Mouse (Mus musculus) heart, embryonic 13.5 days (tissue): ENCODE data around the gene Mydgf. TPM values are rescaled to one million over a fixed set of nuclear protein-coding genes. Genes with fewer than 3 reads are reported as not detected.
A peak's percentile ranks its signal among the peaks of the same experiment; 100 is the strongest.

Experiments
- ATAC-seq: fragments of 200-750 bp; cut with Nextera tagmentation; 2 replicates; pipeline ENCODE4 v1.8.0; 2017; ENCODE audit warnings: moderate TSS enrichment; ENCODE audit not compliant: insufficient number of reproducible peaks, low FRiP score, low TSS enrichment; ENCODE audit errors: extremely low read depth
- H3K27ac ChIP-seq: fragments of 300-500 bp; sonication (generic); replicated peaks from 2 replicates; pipeline ENCODE4 v1.5.1; 2015; ENCODE audit warnings: moderate library complexity, mild to moderate bottlenecking, inconsistent platforms
- H3K27me3 ChIP-seq: fragments of 300-500 bp; sonication (generic); replicated peaks from 2 replicates; pipeline ENCODE4 v1.6.1; 2015; ENCODE audit warnings: mild to moderate bottlenecking, inconsistent platforms
- H3K36me3 ChIP-seq: fragments of 300-500 bp; sonication (generic); 2 replicates; pipeline ENCODE4 v1.6.1; 2015; ENCODE audit warnings: mild to moderate bottlenecking, inconsistent platforms
- H3K4me1 ChIP-seq: fragments of 300-500 bp; sonication (generic); 2 replicates; pipeline ENCODE4 v1.6.1; 2015; ENCODE audit warnings: inconsistent platforms
- H3K4me2 ChIP-seq: fragments of 300-500 bp; sonication (generic); 2 replicates; pipeline ENCODE4 v1.6.1; 2015; ENCODE audit warnings: inconsistent platforms, mild to moderate bottlenecking, moderate library complexity
- H3K4me3 ChIP-seq: fragments of 300-500 bp; sonication (generic); 2 replicates; pipeline ENCODE4 v1.5.1; 2015; ENCODE audit warnings: moderate library complexity, mild to moderate bottlenecking, inconsistent platforms
- H3K9ac ChIP-seq: fragments of 300-500 bp; sonication (generic); 2 replicates; pipeline ENCODE4 v1.6.1; 2015; ENCODE audit warnings: inconsistent platforms, mild to moderate bottlenecking, moderate library complexity
- H3K9me3 ChIP-seq: fragments of 300-500 bp; sonication (generic); 2 replicates; pipeline ENCODE4 v1.6.1; 2016; ENCODE audit warnings: inconsistent platforms
- WGBS: fragments of 180-500 bp; shearing (Covaris S2); methylation state at CpG from one replicate; pipeline ENCODE4 v1.1.7; 2015; ENCODE audit warnings: mixed read lengths; 5-methylcytosine and 5-hydroxymethylcytosine counted together
- polyA plus RNA-seq: library from polyadenylated mRNA; unstranded; fragments of >200 nt; fragmentation: Nextera tagmentation; extraction: Ambion mirVana; gene quantifications from 2 replicates; pipeline ENCODE4 v1.2.1, GENCODE M21; 2015

Mydgf gene
- 80.5 and 91.1 TPM in 2 replicates for polyA plus RNA-seq

DNA sequence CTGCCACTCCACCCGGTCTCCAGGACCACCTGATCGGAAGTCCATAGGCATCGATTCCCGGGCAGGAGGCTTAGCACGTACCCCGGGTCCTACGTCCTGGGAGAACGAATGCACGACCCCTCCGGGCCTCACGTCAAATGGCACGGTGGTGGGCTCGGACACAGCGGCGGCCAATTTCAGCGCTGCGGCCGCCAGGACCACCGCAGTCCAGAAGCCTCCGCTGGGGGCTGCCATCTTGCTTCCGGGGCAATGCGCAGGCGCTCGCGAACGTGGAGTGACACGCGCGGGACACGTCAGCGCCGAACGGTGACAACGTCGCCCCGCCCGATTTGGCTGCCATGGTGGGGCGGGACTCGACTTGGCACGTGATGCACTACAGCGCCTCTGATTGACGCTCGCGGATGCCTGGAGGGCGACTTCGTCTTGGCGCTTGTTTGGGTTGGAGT is at the start of gene Mydgf:
TSS of gene Mydgf (minus strand) at position 263 of the 446 bp plus-strand sequence.
- H3K4me1 ChIP-seq: peaks cover 30% of the 10 kb centered on the region
- H3K9me3 ChIP-seq: no peaks in the 10 kb centered on the region
- no peaks in the 10 kb centered on the region for H3K27me3 ChIP-seq
- peak within 1 kb of the TSS; percentile 83 for H3K27ac ChIP-seq
- H3K9ac ChIP-seq: peak within 1 kb of the TSS; percentile 93
- ATAC-seq: peak; percentile 90
- H3K4me3 ChIP-seq: peak within 1 kb of the TSS; percentile 83
- peak within 1 kb of the TSS; percentile 95 for H3K4me2 ChIP-seq
- peaks cover 61% of the 10 kb centered on the region for H3K36me3 ChIP-seq
- WGBS: under 1% methylated on average over 47 of the region's 47 CpGs

DNA sequence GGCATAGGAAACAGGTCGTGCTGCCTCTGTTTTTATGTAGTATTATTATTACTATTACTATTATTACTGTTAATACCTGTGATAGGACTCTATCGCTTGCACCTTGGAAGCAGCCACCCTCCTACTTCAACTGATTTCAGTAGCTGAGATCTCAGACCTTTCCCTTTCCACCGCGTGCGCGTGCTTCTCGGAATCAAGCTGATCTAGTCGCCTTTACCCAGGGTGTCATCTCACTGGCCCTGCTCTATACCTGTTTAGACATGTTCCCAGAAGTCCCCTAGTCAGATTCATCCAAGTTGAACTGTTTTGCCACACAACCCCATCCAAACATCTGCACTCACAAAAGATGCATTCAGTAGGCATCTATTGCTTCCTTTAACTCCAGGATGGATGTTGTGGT is 49.7 kb upstream of the Mydgf start:
- Histone ChIP-seq H3K4me3 (no peak overlapping the region), H3K4me2 (no peak overlapping the region), H3K9me3 (no peaks in the 10 kb centered on the region), H3K36me3 (no peaks in the 10 kb centered on the region), H3K4me1 (0 out of 2 replicates have a peak, but pooled peaks cover 5% of the 10 kb centered on the region), H3K27me3 (peaks cover 30% of the 10 kb centered on the region), H3K9ac (no peak overlapping the region), H3K27ac (no peak overlapping the region)
- 51% methylated on average over 8 of the region's 8 CpGs for WGBS
- no peak for ATAC-seq

DNA sequence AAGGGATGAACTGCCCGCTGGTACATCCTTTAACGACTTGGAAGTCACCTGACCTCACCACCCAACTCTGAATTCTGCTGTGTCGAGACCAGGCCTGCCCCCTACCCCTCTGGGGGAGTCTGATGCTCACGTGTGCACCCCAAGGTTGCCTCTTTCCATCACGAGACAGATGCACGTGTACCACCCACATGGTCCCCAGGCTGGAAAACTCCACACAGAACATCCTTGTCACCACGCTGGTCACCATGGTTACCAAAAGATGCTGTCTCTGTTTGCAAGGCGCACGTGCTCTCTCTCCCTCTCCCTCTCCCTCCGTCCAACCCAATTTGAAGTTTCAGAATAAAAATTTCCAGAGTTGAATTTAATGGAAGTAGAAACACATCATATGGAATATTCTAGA is 46.2 kb upstream of the Mydgf start:
- H3K4me1 ChIP-seq: 0 out of 2 replicates have a peak, but pooled peaks cover 5% of the 10 kb centered on the region
- WGBS: 56% methylated on average over 10 of the region's 10 CpGs

DNA sequence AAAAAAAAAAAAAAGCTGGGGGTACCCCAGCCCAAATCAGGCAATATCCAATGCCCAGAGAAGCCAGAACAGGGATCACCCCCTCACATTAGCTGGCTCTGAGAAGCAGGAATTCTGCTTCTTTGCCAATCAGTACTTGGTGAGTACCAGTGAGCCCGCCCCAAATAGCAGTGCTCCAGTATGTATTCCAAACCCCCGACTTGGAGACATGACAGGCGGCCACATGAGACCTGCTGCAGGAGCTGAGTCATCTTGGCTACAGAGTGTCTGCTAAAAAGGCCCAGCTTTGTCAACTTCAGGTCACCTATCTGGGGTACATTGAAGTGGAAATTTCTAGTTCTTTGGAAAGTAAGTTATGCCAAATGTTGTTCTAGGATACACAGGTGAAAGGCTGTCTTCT is 42.8 kb upstream of the Mydgf start:
- Histone ChIP-seq H3K4me3 (no peak overlapping the region), H3K27me3 (peaks cover 11% of the 10 kb centered on the region; the same call in 1 of the 2 replicates), H3K9me3 (no peaks in the 10 kb centered on the region), H3K36me3 (no peaks in the 10 kb centered on the region), H3K4me1 (no peaks in the 10 kb centered on the region), H3K4me2 (no peak overlapping the region), H3K9ac (no peak overlapping the region), H3K27ac (no peak overlapping the region)
- 53% methylated on average over 3 of the region's 3 CpGs for WGBS
- ATAC-seq: no peak

More for the DNA sequence above, 46.2 kb upstream of the Mydgf start:
- H3K27me3 ChIP-seq: peaks cover 23% of the 10 kb centered on the region
- H3K4me3 ChIP-seq: no peak overlapping the region
- no peaks in the 10 kb centered on the region for H3K9me3 ChIP-seq
- H3K27ac ChIP-seq: no peak overlapping the region
- no peaks in the 10 kb centered on the region for H3K36me3 ChIP-seq
- no peak for ATAC-seq
- no peak overlapping the region for H3K4me2 ChIP-seq
- no peak overlapping the region for H3K9ac ChIP-seq

DNA sequence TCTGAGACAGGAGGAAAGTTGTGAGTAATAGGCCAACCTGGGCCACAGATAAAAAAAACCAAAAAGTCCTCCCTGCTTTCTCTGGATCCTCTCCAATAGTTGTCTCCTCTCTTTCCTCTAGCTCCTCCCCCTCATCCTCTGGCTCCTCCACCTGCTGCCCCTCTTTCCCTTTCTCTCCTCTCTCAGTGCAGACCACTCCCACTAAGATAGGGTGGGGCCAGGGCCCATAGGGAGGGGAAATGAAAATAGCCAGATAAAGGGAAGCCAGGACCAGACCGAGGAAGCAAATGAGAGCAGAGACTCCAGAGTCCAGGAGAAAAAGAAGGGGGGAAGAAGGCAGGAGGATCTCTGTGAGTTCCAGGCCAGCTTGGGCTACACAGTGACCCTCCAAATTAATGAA is 41.2 kb upstream of the Mydgf start:
- Histone ChIP-seq H3K9ac (no peak overlapping the region), H3K4me3 (no peak overlapping the region), H3K4me2 (no peak overlapping the region), H3K4me1 (no peaks in the 10 kb centered on the region), H3K9me3 (no peaks in the 10 kb centered on the region), H3K27ac (no peak overlapping the region), H3K27me3 (peaks cover 11% of the 10 kb centered on the region; the same call in 1 of the 2 replicates), H3K36me3 (no peaks in the 10 kb centered on the region)
- 24% methylated on average over 1 of the region's 1 CpGs for WGBS
- ATAC-seq: no peak

DNA sequence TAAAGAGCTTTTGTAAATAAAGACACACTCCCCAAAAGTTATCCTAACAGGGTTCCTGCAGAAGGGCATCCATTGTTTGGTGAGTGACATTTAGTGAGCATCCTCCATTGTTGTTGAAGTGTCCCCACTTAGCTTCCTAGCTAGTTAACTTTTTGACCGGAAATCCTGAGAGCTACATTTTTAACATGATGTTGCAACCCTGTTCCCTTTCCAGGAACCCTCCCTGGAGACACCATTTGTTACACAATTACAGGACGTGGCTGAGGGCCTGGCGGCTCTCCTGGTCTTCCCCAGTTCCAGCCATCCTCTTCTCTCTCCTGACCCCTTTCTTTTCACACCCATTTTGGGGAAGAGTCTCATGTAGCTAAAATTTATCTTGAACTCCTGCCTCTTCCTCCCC is 36.1 kb upstream of the Mydgf start:
- WGBS: 46% methylated on average over 3 of the region's 3 CpGs

DNA sequence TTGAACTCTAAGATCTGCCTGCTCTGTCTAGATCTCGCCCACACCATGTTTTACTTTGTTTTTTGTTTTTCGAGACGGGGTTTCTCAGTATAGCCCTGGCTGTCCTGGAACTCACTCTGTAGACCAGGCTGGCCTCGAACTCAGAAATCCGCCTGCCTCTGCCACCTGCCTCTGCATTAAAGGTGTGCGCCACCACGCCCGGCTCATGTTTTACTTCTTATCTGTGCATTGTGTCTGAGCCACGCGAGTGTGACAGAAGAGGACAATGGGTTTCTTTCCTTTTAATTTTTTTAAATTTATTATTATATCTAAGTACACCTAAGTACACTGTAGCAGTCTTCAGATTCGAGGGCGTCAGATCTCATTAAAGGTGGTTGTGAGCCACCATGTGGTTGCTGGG is 35.5 kb upstream of the Mydgf start:
- Histone ChIP-seq H3K4me2 (peak overlapping the region; percentile 89), H3K4me1 (peaks cover 24% of the 10 kb centered on the region), H3K27me3 (no peaks in the 10 kb centered on the region), H3K27ac (peak overlapping the region; percentile 81), H3K4me3 (peak overlapping the region; percentile 79), H3K9me3 (no peaks in the 10 kb centered on the region), H3K36me3 (peaks cover 9% of the 10 kb centered on the region), H3K9ac (peak overlapping the region; percentile 97)
- no peak for ATAC-seq
- WGBS: 38% methylated on average over 12 of the region's 12 CpGs

More for the DNA sequence above, 36.1 kb upstream of the Mydgf start:
- peak overlapping the region; percentile 89; the same call in 1 of the 2 replicates for H3K4me2 ChIP-seq
- no peaks in the 10 kb centered on the region for H3K9me3 ChIP-seq
- no peak overlapping the region for H3K27ac ChIP-seq
- H3K4me3 ChIP-seq: no peak overlapping the region
- ATAC-seq: no peak
- no peaks in the 10 kb centered on the region for H3K27me3 ChIP-seq
- peaks cover 24% of the 10 kb centered on the region for H3K4me1 ChIP-seq
- peaks cover 5% of the 10 kb centered on the region; the same call in 1 of the 2 replicates for H3K36me3 ChIP-seq
- H3K9ac ChIP-seq: 0 out of 2 replicates have a peak overlapping the region, but pooled peaks have one; percentile 10

DNA sequence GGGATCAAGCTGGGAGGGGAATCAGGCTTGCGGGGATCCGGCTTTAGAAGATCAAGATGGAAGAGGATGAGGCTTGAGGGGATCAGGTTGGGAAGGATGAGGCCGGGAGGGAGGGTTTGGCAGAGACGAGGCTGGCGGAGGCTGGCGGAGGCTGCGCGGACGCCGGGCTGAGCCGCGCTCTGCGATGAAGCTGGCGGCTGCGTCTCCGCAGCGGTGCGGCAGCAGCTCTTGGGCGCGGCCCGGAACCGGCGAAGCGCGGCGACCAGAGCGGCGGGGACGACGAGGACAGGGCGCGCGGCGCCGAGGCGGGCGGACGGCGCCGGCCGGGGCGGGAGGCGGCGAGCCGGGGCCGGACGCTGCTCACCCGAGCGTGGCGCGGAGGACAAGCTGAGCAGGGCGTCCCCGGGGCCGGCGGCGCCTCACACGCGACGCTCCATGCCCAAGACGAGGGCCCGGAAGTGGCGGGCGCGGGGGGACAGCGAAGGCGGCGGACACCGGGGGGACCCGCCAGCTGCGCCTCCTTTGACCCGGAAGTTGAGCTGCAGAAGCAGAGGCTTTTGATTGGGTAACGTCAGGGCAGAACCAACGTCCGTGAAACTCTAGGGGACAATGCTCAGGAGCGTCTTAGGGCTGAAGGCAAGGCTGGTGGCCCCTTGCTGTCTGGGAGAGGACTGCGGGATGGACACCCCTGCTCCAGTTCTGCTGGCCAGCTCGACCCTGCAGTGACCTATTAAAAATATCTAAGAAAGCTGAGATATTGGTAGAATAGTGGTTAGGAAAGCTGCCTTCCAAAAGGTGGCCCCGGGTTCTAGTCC is 34.9 kb upstream of the Mydgf start, which contains the start of gene Dpp9:
TSS of gene Dpp9 (minus strand) at position 529 of the 815 bp plus-strand sequence.
- Histone ChIP-seq H3K9ac (peak within 1 kb of the TSS; percentile 97), H3K27me3 (no peaks in the 10 kb centered on the region), H3K4me2 (peak within 1 kb of the TSS; percentile 89), H3K4me3 (peak within 1 kb of the TSS; percentile 79), H3K36me3 (peaks cover 9% of the 10 kb centered on the region), H3K27ac (peak within 1 kb of the TSS; percentile 81), H3K9me3 (no peaks in the 10 kb centered on the region), H3K4me1 (peaks cover 24% of the 10 kb centered on the region)
- peak; percentile 96 for ATAC-seq
- under 1% methylated on average over 71 of the region's 78 CpGs for WGBS

DNA sequence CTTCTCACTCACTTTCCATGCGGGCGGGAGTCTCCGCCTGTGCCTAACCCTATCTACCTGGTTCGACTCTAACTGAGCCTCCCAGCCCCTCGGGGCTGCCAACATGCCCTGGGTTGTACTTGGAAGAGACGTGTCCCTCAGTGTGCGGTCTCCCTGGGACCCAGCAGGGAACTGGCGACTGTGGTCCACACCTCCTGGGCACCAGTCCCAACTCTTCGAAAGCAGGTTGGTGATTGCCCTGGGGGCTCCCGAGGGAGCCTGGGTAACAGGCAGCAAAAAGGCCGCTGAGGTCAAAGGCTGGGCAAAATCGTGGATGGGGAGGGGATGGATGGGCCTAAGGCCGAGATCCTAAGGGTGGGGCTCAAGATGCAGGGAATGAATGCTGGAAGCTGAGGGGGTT is 34.0 kb upstream of the Mydgf start:
- WGBS: 67% methylated on average over 13 of the region's 13 CpGs
- peak overlapping the region; percentile 97 for H3K9ac ChIP-seq
- H3K4me1 ChIP-seq: peaks cover 24% of the 10 kb centered on the region
- no peaks in the 10 kb centered on the region for H3K27me3 ChIP-seq
- no peak for ATAC-seq
- H3K36me3 ChIP-seq: peaks cover 9% of the 10 kb centered on the region
- no peaks in the 10 kb centered on the region for H3K9me3 ChIP-seq
- H3K4me3 ChIP-seq: peak overlapping the region; percentile 79
- no peak overlapping the region for H3K27ac ChIP-seq
- peak overlapping the region; percentile 89 for H3K4me2 ChIP-seq

DNA sequence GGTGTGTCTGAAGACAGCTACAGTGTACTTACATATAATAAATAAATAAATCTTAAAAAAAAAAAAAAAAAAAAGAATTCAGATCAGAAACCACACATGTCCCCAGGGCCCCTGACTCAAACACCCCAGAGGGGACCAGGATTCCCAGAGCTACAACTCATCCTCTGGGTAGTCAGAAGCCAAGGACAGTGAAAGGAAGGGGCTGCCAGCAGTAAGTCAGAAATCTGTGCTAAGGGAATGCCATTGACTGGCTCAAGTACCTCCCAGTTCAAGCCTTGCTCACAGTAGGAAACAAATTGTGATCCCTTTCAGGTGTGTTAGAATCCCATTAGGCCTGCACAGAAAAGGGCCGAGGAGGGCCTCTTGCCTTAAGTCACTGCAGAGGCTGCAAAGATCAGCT is 30.5 kb upstream of the Mydgf start:
- H3K27me3 ChIP-seq: no peaks in the 10 kb centered on the region
- H3K4me3 ChIP-seq: no peak overlapping the region
- H3K9me3 ChIP-seq: no peaks in the 10 kb centered on the region
- no peak overlapping the region for H3K9ac ChIP-seq
- H3K36me3 ChIP-seq: peaks cover 38% of the 10 kb centered on the region
- H3K4me1 ChIP-seq: peaks cover 24% of the 10 kb centered on the region
- H3K27ac ChIP-seq: no peak overlapping the region
- WGBS: 88% methylated on average over 1 of the region's 1 CpGs
- no peak for ATAC-seq
- no peak overlapping the region for H3K4me2 ChIP-seq

DNA sequence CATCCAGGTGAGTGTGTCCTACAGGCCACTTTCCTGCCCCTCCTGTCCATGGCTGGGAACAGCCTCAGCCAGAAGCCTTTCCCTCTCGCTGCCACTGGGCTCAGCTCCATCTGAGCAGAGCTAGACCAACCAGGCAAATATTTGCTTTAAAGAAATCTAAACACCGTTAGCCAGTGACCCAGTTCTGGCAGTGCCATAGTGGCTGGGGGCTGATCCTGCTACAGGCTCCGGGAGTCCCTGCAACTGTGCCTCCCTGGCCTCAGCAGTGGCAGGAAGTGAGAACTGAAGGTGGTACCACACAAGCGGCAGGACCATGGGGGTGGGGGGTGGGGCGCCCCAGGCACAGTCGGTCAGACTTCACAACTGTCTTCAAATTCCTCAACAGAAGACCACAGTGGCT is 29.0 kb upstream of the Mydgf start:
- 52% methylated on average over 6 of the region's 6 CpGs for WGBS
- Histone ChIP-seq H3K27me3 (no peaks in the 10 kb centered on the region), H3K27ac (no peak overlapping the region), H3K4me1 (peaks cover 19% of the 10 kb centered on the region), H3K9me3 (no peaks in the 10 kb centered on the region), H3K4me3 (no peak overlapping the region), H3K4me2 (no peak overlapping the region), H3K36me3 (peaks cover 54% of the 10 kb centered on the region), H3K9ac (no peak overlapping the region)
- ATAC-seq: no peak
